Mouse (Mus musculus): ENCODE measurements at regions not wholly inside any gene's neighbourhood (a gene's known extent, or its start where the extent isn't known, plus 50 kb on each side); places are given as distances from the start of the nearest gene placed in this dataset.

DNA sequence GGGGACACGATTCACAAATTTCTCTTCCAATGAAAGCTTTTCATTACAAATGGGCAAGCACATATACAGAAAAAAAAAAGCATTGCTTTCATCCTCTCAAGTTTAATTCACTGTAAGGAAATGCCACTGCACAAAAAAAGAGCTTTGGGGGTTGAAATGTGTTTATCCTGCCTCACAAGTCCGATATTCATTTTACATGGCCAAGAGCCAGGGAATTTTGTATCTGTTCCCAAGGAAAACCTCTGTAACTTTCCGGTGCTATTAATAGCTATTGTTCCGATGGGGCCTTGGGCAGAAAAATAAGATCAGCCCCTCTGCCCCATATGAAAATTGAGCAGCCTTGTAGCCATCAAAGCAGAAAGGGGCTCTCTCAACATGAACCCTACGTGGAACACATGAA lies 465.9 kb upstream of the Mki67 start:
- no peak for DNase-seq (ENCODE audit: low spot score)

DNA sequence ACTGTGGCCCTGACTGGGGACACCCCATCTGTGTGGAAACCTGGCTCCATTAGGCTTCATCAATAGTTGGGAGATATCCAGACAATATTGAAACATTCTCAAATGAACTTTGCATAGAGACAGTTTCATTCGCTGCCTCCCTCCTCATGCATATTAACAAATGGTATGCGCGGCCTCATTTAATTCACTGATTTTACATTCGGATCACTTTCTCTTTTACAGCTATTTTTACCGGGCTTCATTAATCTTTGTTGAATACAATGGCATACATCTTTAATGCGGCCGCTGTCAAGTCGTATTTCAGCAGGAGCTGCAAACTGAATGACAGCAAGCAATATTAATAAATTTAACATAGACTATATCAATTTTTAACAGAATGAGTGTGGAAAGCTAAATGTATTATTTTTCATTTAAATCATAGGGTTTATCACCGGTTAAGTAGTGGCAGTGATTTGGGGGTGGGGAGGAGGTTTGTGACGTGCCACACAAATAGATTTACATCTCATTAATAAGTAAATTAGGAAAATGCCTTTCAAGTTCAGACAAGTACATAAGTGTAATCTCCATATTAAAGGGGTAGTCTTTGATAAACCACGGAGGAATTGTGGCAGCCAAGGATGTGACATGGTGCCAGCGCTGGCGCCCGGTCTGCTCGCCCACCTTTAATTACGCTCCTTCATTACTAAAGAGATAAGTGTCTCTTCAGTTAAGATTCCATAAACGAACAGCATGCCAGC lies 480.4 kb upstream of the Mki67 start:
- DNase-seq (ENCODE audit: low spot score) = no peak

DNA sequence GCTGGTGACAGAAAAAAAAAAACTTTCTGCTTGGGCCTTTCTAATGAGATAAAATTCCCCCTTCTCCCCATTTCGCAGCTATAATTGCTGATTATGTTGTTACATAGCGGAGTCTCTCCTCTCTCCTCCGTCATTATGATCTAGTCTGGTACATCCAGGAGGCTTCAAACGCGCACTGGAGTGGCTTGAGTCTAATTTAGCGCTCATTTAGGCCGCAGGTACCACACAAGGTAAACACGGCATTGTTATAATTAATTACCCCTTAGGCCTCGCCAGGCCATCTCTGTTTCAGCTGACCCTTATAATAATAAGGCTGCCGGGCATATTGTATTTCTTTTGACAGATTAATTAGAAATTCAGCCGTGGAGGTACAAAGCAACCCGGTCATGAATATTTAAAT lies 492.7 kb upstream of the Mki67 start:
- DNase-seq (ENCODE audit: low spot score) = no peak

DNA sequence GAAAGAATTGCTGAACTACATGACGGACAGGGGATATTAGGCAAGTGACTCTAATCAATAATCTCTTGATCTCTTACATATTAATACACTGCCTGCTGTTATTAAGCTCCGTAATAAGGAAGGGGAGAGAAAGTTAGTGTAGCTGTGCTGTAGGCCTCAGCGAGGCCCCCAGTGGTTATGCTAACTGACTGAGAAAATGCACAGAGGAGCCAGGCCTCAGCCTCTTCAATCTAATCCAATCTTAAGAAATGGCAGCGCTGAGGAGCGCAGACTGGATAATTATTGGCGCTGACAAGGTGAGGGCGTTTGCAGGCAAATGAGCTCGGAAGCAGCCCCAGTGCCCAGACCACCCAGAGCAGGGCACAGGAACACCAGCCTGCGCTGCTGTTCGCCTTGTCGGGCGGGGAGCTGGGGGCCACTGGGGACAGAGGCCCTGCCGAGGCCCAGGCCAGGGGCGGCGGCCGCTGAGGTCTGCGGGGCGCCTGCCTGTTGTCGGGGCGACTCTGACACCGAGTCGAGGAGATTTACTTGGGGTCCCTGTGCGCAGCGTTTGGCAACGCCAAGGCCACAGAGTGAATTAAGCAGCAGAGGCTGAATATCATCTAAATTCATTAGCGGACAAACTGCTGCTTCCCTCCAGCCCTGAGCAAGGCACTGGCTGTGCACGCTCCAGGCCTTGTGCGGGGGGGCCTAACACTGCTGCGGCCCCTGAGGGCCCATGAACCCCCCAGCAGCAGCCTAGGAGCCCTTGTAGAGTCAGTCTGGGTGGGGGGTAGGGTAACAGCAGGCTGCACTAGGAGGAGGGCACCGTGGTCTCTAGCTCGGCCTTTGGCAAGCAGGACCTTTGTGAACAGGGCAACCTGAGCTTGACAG lies 493.4 kb upstream of the Mki67 start:
- DNase-seq (ENCODE audit: low spot score) = no peak

DNA sequence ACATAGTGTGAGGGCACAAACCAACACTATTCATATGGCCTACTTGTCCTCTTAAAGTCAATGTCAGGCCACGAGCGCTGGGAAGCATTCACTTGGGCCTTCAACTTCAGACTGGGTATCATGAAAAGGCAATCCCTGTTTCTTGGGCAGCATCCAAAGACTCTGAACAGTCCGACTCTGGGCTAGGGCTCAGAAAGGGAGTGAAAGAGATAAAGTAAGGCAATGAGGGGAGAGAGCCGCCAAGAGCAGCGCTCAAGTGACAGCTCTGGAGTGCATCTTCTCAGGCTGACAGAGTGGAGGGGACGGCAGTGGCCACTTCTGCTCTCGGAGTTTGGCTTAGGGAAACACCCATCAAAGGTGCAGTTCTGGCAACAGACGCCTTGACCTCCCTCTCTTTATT lies 496.3 kb upstream of the Mki67 start:
- no peak for DNase-seq (ENCODE audit: low spot score)

DNA sequence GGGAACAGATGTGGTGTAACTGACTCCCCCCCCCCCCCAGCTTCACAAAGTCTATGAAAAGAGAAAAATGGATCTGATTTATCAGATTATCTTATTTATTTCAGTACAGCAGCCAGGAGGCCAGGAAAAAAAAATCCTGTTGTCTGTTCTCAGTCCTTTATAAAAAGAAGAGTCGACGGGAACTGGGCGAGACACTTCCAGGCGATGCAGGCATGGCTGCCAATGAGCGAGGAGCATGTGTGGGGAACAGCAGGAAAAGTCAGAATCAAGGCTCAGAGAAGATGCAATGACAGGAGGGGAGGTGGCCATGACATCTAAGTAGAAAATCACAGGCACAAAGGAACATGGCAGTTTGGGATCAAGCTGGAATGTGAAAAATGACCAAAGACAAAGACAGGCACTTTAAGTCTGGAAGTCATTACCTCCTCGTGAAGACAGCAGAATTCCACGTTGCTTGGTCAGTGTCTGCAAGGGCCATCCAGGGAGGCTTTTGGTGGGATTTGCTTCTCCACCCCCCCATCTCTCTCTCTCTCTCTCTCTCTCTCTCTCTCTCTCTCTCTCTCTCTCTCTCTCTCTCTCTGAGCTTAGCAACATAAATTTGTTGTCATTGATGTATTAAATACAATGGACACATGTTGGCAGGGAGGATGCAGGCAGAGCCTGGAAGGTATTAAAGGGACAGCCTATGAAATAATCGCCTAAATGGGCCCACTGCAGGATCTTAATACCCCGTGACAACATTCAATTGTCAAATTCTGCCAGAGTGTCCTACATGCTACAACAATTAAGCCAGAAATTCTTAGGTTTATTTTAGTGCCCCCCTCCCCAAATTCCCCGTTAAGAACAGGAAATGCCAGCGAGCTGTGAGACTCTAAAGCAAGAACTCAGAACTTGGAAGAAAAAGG lies 497.1 kb upstream of the Mki67 start:
- no peak for DNase-seq (ENCODE audit: low spot score)

DNA sequence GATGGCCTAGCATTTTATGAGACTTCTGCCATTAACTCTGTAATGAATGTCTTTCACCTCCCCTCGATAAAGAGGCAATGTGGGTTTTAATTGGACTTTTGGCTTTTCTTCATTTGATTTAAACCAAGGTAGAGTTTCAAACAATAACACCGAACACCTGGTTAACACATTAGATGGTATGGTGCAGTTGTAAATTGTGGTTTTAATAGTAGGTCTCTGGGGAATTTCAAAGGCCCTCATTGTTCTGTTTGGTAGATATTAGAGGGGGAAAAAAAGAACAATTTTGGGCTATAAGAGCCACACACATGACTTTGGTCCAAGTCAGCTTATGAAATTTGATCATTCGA lies 497.8 kb upstream of the Mki67 start:
- no peak for DNase-seq (ENCODE audit: low spot score)

DNA sequence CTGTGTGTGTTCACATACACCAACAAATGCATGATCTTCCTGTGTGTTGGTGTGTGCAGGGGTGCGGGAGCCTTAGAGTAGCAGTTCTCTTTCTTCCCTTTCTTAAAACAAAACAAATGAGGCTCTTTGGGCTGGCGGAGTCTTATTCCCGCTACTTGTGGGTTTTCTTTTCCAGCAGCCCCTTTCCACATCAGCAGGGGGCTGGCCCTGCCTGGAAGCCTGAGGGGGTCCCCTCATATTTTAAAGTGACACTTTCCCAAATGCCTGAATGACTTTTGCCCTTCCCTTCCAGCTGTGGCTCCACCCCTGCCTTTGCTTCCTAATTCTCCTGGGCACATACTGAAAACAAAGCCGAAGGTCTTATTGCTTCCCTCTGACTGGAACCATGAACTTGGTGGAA lies 498.3 kb upstream of the Mki67 start:
- no peak for DNase-seq (ENCODE audit: low spot score)

DNA sequence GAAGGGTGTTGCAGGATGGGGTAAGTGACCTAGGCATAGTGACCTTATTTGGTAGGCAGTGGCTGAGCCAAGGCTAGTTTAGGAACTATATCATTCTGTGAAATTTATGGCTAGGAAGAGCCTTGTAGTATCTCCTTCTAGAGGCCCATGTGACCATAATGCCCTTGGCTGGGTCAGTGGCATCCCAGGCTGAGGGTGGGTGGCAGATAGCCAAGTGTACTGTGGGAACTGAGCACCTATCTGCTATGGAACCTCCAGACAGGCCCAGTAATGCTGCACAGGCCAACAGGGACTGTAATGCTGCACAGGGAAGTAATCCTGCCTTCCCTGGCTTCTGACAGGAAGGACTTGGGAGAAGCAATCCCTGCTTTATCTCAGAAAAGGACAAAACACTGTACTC lies 500.6 kb upstream of the Mki67 start:
- DNase-seq (ENCODE audit: low spot score) = no peak

DNA sequence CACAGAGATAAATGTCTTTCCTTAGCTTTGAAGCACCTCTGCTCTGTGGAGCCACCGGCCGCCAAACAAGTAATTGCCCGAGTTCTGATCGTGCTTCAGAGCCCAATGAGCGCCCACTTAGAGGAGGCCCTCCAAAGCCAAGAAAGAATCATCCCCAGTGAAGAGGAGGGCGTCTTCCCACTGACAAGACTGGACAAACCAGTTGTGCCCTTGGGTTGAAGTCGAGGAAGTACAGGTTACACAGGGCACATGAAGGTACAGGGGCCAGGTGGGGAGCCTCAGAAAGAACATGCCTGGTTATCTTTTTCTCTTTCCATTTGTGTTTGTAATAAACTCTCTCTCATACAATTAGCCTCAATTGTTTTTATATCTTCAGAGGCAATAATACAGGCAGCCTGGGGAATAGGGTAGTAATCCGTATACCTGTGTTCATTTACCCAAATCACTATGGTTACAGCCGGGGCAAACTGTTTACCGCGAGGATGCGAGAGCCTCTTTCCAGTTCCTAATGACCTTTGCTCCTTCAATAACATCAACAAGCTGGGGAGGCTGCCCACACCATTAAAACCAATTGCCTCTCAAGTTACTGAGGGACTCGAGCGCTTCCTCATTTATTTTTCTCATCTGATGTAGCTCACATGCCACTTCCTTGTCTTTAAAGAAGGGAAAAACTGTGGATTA lies 503.5 kb upstream of the Mki67 start:
- DNase-seq (ENCODE audit: low spot score) = no peak

DNA sequence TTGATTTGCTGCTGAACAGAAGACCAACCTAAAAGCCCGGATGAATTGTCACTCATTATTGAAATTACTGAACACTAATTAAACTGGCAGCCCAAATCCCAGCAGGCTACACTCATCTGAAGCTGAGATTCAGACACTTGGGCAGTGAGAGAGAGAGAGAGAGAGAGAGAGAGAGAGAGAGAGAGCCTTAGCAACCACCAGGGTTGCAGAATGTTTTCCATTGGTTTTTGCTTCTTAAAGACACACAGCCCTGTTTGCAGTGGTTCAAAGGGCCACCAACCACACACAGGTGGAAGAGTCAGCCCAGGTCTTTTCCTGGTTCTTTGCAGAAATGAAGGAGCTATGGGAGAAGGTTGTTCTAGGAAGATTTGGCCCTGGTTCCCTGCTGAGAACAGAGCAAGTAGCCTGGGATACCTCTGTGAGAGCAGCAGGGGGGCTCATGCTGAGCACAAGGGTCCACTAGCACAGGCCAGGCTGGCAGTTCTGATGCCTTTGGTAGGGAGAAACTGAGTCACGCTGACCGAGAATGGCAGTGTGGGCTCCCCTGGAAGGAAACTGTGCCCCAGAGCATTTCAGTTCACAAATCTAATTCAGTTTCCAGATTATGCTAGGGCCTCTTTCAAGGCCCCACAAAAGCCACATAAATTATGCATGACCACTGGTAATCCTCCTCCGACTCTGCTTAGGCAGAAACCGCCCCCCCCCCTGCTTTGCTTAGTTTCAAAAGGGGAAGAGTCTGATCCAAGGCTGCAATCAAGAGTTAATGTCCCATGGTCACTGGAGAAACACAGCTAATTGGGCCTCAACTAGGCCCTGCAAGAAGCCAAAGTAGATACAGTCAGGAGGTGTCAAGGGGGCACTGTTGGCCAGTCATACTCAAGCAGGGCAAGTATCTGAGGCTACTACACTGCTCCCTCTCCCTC lies 504.3 kb upstream of the Mki67 start:
- no peak for DNase-seq (ENCODE audit: low spot score)

DNA sequence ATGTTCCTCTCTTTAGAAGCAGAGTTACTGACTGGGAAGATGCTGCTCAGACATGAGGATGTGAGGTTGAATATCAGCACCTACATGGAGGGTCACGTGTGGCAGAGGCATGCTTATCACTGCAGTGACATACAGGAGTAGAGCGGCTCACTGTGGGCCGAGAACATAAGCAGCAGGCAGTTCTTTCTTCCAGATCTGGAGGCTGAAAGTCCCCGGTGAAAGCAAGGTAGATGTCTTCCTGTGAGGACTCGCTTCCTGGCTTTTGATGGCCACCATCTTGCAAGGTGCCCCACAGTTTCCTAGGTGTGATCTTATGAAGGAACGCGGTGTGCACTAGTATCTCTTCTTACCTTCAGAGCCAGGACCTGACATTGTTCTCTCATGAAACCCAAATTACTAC lies 505.5 kb upstream of the Mki67 start:
- no peak for DNase-seq (ENCODE audit: low spot score)

DNA sequence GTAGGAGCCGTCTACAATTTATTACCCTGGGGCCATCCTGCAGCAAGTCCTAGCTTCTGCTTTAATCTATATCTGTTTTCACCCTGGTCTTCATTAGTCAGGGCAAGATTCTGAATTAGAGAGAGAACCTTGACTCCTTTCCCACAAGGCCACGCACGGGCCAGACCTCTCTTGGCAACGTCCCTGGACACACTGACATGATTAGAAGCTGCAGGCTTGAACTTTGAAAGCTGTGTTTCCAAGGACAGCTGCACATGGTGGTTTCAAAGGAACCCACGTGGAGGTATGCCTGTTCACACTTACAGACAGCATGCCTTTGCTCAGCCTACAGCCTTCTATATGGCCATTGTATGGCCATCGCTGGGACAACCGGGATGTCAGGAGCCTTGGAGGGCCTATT lies 509.9 kb upstream of the Mki67 start:
- no peak for DNase-seq (ENCODE audit: low spot score)

DNA sequence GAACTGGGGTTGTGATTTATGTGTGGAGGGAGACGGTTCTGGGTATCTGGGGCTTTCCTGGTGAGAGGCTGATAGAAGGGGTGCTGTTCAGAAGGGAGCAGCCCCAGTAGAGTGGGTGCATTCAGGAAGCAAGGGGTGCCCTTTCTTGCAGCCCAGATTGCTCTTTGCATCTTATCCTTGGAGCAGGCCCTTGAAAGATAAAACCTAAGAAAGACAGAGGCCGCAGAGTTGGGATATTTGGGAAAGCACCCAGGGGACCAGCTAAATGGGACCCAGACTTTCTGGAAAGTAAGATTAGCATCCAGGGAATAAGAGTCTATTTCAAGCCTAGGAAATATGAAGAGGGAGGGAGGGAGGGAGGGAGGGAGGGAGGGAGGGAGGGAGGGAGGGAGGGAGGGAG lies 512.2 kb upstream of the Mki67 start:
- DNase-seq (ENCODE audit: low spot score) = no peak

DNA sequence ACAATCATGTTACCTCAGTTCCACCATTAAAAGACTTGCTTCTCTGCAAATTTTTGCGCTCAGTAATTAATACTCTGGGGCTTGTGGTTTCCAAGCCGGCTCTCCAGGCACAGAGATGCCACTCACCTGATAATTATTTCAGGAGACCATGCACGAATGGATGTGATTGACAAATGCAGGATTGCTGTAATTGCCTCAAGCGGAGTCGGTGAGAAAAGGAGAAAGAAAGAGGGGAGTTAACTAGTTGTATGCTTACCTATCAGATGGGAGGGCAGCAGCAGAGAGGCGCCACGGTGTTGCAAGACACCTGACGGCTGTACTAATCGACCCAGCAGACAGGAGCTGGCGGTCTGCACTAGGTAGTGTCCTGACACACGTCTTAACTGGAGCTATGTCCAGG lies 513.4 kb upstream of the Mki67 start:
- no peak for DNase-seq (ENCODE audit: low spot score)

DNA sequence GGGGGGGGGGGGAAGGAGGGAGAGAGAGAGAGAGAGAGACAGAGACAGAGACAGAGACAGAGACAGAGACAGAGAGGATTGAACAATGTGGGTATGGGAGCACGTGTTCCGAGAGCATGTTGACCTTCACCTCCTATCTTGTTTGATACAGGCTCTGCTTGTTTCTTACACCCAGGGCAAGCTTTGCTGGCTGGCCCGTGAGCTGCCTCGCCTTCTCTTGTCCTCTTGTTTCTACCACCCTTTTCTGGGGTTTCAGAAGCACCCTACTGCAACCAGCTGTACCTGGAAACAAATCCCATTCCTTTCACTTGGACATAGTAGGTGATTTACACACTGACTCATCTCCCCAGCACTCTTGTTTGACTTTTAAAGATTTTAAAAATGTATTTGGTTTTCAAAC lies 516.0 kb upstream of the Mki67 start:
- no peak for DNase-seq (ENCODE audit: low spot score)

DNA sequence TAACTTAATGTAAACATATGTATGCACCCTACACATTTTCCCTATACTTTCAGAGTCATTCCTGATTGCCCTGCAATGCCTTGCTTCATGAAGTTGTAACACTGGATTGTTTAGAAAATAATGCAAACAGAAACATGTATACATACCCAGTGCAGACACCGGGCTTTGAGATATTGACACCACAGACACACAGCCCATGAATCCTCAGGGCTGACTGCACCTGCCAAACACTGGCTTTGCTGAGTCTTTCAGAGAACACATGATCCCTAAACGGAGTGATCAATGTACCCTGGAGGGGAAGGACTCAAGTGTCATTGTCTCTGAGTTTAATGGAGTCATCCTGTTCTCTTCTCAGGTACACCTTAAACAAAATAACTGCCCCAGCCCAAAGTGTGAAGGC lies 519.4 kb upstream of the Mki67 start:
- DNase-seq (ENCODE audit: low spot score) = no peak

DNA sequence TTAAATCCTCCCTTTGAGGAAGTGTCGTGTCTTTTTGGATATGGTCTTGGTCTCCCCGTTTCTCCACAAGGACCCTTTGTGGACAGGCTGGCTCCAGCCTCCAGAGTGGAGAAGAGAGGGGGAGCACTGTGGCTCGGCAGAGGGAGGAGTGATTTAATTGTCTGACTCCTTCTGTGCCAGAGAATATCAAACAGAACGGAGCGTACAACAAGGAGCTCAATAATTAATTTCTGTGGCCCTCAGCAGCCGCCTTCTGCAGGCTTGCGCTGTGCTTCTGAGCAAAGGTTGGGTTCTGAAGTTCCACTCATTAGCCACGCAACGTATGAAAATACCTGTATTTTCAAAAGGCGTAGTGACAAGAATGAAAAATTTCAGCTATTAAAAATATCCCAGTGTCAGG lies 520.2 kb upstream of the Mki67 start:
- DNase-seq (ENCODE audit: low spot score) = no peak

DNA sequence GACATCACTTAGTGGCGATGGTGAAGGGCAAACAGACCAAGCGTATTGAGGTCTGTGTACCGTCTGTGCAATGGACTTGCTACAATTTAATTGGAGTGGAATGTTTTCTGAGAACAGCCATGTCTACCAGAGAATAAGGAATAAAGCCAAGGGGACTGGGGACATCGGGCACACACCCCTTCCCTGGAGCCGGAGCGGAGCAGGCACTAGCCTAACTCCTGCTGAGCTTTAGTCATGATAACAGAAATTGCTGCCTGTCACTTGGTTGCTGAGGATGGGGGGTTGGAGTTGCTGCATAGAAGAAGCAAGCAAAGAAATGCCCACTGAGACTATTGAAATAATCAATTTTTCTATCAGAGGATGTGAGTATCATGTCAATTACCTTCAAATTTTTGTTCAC lies 549.5 kb upstream of the Mki67 start:
- DNase-seq (ENCODE audit: low spot score) = no peak

DNA sequence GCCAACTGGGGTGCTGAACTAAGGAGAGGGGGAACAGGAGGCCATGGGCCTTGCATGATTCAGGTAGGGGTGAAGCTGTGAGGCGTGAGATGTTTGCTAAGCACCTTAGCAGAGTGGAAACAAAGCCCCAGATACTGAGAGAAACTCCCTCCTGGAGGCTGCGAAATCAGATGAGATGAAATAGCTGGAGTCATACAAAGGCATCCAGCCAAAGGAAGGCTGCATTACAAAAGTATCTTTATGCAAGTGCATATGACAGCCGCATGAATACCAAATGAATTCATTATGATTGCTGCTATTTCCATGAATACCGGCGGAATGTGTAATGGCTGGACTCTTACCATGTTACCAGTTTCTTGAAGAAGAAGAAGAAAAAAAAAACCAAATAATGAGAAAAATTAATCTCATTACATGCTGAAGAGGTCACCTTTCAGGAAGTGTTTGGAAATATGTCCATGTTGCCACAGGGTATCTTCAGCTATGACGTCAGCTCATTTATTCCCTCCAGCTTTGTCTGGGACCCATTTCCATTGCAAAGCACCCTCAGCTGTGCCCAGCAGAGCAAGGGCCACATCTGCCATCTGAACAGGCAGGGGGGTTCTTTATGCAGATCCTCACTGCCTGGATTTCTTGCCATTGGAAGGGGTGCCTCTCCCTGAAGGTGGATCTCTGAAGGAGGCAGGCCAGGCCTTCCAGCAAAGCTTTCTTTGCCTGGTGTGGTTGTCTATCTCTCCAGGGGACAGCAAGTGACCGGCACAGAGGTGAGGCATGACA lies 551.7 kb upstream of the Mki67 start:
- DNase-seq (ENCODE audit: low spot score) = no peak
